Mouse (Mus musculus) liver, adult (tissue): ENCODE measurements around the gene Rptor.

Source experiments
- GATA4 ChIP-seq: IDR thresholded peaks from 2 replicates; pipeline ENCODE4 v1.6.1; 2014; ENCODE audit warnings: mild to moderate bottlenecking, low read length; ENCODE audit not compliant: insufficient replicate concordance

Rptor gene

GRCm38 (mm10) chr11:119602763-119603526 lies at the start of gene Rptor:
Rptor (plus strand) TSS chr11:119602905.
- TF ChIP-seq GATA4, result peak; percentile 8; the same call in 1 of the 2 replicates

DNA sequence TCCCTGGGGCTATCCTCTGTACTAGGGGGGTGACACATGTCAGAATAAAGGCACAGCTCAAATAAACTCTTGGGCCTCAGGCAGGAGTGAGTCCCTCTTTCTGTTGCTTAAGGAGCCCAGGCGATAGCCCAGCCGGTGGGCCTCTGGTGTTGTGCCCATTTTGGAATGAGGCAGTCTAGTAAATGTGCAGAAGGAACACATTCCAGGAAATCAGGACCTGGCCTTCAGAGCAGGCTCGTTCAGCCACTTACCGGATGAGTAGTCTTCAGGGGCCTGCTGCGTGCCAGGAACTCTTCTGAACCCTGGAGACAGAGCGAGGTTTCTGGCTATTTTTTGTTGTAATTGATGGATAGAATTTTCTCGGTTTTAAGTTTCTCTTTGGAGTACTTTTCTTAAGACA lies 48.0 kb upstream of the Rptor start:
- TF ChIP-seq GATA4, result no peak

GRCm38 (mm10) chr11:119555170-119555569 lies 47.5 kb upstream of the Rptor start:
- no peak for TF ChIP-seq GATA4

DNA sequence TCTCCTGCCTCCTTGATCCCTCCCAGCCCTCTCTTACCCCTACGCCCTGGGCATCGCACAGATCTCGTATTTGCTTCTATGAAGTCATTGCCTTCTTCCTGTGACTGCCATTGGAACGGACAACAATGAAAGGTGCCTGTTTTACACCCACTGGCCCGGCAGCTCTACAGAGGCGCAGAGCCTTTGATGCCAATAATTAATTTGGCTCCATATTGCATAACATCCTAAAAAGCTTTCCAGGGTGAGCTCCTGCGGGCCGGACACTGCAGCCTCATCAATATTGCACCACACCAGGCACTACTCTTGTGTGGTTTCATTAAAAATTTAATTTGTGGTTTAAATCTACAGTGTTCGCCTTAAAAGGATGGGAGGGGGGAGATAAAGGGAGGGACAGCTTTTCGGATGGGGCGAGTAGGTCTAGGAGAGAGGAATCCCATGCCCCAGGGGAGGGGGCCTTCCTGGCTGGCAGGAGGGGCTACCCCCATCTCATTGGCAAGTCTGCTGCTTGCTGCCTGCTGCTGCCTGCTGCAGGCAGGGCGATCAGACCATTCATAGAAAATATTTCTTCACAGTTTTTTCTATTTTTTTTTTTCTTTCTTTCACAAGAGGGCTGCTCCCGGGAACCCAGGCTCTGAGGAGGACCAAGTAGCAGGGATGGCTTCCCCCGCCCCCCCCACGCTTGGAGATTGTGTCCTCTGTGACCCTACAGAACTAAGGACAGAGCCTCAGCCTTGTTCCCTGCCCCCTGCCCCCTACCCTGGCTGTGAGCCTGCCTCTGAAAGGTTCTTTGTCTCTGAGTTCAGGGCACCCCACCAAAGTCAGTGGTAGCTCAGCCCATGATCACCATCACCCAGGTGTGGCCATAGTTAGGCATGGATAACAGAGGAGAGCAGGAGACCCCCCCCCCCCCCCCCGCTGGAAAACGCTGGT lies 44.5 kb upstream of the Rptor start:
- no peak for TF ChIP-seq GATA4

- no peak for TF ChIP-seq GATA4
These were observed 43.7 kb upstream of the Rptor start for GRCm38 (mm10) chr11:119558870-119559610.

DNA sequence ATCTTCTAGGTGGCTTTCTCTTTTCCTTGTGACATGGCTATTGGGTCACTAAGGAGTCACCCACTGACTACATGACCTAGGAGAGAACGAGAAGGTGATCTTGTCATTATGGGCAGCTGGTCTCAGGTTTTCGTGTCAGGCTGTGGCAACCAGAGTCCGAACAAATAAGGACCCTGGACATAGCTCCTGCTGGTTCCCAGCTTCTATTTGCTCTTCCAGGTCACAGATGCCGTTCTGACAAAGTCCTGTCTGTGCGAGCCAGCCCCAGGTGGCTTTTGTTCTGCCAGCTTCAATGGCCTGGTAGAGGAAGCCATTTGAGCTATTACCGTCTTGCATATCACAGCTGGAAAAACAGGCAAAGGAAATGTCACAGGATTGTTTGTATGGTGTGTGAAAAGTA lies 40.4 kb upstream of the Rptor start:
- TF ChIP-seq GATA4, result no peak

- no peak for TF ChIP-seq GATA4
These were observed 39.5 kb upstream of the Rptor start for GRCm38 (mm10) chr11:119563166-119563565.

DNA sequence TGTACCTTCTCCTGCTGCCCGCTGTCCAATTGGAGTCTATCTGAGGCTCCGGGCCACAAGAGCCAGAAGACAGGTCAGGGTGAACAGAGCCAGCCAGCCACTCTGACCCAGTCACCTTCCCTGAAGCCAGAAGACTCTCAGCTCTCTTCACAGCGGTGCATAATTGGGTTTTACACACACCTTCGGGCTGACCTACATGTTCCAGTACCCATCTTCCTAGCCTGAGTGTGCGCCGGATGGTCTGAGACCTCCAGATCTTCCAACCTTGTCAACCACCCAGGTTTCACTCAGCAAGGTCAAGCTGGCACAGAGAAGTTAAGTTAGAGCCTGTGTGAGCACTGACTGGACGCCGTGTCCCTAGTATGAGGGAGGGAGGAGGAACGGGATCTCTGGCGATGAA lies 38.3 kb upstream of the Rptor start:
- no peak for TF ChIP-seq GATA4

DNA sequence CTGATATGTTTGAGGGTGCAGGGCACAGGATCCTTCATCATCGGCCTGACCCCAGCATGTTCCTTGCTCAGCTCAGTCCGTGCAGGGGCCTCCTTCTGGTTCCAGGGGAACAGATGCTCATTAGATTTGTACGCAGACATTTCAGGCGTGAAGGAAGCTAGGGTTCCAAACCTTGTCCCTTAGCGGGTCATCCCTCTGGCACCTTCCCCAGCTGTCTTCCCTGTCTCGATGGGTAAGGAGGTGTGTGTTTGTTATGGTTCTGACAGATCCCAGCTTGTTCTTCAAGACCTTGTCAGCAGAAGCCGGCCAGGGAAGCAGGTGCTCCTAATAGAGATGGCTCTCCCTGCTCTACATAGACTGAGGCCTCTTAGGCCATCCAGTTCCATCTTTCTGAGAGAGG lies 37.7 kb upstream of the Rptor start:
- no peak for TF ChIP-seq GATA4

DNA sequence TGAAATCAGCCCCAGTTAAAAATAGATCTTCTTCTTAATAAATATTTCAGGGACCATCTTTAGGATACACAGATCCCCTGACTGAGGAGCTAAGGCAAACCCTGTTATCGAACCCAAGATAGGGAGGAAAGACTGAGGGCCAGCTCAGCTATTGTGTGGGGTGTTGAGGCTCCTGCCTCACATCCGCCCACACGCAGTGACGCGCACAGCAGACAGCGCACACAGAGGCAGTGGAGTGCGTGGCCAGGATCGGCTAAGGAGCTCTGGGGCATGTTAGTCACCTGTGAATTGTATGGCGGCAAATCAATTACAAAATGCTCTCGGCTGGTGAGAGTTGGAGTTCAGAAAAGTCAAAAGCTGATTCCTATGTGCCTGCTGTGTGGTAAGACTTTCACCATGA lies 37.0 kb upstream of the Rptor start:
- TF ChIP-seq GATA4, result no peak

GRCm38 (mm10) chr11:119566188-119566587 lies 36.5 kb upstream of the Rptor start:
- TF ChIP-seq GATA4, result no peak

- TF ChIP-seq GATA4, result no peak
These were observed 30.2 kb upstream of the Rptor start for GRCm38 (mm10) chr11:119572316-119573010.

DNA sequence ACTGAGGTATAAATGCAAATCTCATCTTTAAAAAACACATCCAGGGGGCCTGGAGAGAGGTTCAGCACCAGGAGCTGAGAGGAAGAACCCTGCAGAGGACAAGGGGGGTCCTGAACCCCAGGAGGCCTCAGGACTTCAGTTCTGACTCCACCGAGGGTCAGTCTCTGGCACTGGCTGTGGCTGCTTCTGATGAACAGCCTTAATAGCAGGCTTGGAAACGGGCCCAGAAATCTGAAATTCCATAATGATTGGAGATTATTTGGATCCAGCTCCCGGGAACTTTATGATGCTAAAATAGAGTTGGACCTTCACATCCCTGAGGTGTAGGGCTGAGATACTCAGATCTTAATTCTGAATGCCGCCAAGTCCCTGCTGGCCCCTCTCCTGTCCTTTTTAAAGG lies 25.9 kb upstream of the Rptor start:
- TF ChIP-seq GATA4, result no peak

GRCm38 (mm10) chr11:119577721-119578120 lies 25.0 kb upstream of the Rptor start:
- TF ChIP-seq GATA4, result no peak

DNA sequence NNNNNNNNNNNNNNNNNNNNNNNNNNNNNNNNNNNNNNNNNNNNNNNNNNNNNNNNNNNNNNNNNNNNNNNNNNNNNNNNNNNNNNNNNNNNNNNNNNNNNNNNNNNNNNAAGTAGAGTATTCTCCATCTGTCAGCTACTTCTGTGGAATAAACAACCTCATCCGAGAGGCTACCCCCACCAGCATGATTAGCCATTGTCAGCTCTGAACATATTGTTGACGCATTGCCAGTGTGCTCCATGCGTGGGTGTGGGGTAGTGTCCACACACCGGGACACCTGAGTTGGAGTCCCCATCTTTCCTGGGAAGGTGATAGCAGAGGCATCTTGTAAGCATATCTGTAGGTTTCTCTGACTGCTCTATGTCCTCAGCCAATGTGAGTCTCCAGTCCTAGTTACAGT lies 16.2 kb upstream of the Rptor start:
- TF ChIP-seq GATA4, result no peak
